Mouse (Mus musculus) central nervous system, embryonic 14 days (tissue): Measurements from ENCODE around the gene Cttnbp2nl. TPM values are rescaled to one million over a fixed set of nuclear protein-coding genes. Genes with fewer than 3 reads are reported as not detected.

Experiments used
- polyA plus RNA-seq: library from polyadenylated mRNA; depleted of rRNA; stranded (reverse); fragments of >200 nt; gene quantifications from 2 replicates; pipeline ENCODE4 v1.2.3, GENCODE M21; 2012; rRNA removed

Cttnbp2nl gene
- polyA plus RNA-seq = 17.7 and 18.7 TPM in 2 replicates

DNA sequence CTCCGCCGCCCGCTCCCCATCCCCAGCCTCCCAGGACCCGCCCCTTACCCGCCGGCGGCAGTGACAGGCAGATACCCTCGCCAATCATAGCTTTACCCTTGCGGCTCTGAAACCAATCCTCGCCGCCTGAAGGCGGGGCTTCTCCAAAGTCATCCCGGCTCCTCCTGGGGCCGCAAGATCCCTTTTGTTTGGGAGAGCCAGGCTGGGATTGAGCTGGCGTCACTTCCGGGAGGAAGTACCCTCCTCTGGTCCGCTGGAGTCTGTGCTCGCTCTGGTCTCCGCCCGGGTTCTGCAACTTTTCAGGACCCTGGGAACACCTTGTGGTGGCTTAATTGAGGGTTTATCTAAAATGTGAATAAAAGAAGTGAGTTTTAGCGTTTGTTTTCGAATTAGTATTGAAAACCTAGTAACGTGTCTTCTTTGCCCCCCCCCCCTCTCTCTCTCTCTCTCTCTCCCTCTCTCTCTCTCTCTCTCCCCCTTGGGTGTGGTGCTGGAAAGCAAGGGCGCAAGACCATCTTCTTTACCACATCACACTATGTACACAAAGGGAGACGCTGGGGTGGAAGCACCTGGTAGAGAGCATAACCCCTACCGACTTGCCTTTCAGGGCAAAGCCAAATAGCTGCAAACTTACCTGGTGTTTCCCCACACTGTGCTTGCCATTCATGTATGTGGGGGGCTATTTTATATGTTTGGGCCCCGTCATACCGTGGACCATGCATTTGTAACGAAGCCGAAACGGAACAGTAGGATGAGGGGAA lies at the start of gene Cttnbp2nl:
Cttnbp2nl (minus strand) TSS at position 210 of the 761 bp plus-strand sequence.

DNA sequence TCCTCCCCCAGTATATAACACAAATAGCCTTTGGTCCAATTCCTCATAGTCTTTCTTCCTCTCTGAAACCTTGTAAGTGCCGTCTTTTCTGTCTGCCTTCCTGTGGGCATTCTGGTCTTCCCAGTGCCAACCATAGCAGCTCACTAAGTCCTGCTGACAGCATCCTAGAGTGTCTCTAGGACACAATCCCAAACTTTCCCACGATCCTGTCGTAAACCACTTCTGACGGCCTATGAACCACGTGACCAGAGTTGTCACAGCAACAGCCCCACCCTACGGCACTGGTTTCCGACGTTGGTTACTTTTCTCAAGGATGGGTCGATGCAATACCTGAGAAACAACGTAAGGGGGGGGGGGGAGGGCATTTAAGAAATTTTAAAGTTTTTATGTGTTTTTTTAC lies 13.6 kb upstream of the Cttnbp2nl start, which contains the start of gene 4930564D02Rik:
4930564D02Rik (plus strand) TSS at position 301 of the 400 bp plus-strand sequence.

DNA sequence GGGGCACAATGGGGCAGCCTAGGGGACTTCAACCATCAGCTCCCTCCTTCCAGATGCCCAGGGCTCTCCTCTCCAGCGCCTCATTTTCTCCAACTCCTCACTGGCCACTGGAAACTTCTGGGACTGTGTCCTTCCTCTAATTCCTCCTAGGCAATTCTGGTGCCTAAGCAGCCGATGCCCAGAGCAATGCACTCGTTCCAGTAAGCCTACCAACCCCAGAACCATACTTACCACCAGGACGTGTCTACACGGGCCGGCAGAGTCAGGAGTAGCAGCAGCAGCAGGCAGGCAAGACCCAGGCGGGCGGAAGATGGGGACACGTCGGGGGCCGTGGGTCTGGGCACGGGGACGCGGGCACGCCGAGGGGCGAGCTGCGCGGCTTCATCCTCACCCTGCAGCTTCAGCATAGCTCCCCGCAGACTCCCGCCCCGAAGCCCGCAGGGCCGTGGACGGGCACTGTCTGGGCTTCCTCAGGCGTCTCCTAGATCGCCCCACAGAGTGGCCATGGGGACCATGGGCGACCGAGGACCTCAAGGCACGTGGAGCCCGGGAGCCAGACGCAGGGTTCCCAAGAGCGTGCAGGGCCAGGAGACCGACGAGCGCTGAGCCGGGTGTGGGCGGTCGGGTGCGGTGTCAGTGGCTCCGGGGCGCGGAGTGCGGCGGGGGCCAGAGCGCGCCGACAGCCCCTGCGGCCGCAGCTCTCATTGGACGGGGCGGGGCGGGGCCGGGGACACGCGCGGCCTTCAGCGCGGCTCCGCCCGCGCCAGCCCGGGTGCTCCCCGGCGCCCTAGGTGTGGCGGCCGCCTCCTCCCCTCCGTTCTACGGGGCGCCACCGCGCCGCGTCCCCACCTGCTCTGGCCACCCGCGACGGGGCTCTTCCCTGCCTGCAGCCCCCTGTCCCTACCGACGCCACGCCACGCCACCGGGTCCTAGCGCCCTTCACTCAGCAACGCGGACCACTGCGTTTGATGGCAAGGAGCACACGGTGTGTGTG lies 91.6 kb downstream of the Cttnbp2nl start, which contains the start of gene Wnt2b:
Wnt2b (minus strand) TSS at position 856 of the 994 bp plus-strand sequence.

Other genes with a start within 250 kb of the Cttnbp2nl start
- 7.1 and 12.7 TPM in 2 replicates for gene Mov10, start 234.6 kb downstream of the Cttnbp2nl start, polyA plus RNA-seq
- gene St7l, start 189.1 kb downstream of the Cttnbp2nl start, polyA plus RNA-seq = 14.1 and 15.5 TPM in 2 replicates
- gene Capza1, start 188.6 kb downstream of the Cttnbp2nl start, polyA plus RNA-seq = 70.6 and 70.8 TPM in 2 replicates
- 2.0 and 2.2 TPM in 2 replicates for gene Wnt2b, start 91.2 kb downstream of the Cttnbp2nl start, polyA plus RNA-seq
- gene 4930564D02Rik, start 13.7 kb upstream of the Cttnbp2nl start, polyA plus RNA-seq = not detected in 2 replicates